Mouse (Mus musculus) bone marrow, adult 2 months (tissue): ENCODE measurements at regions not wholly inside any gene's neighbourhood (a gene's known extent, or its start where the extent isn't known, plus 50 kb on each side); places are given as distances from the start of the nearest gene placed in this dataset.
A peak's percentile ranks its signal among the peaks of the same experiment; 100 is the strongest.

Experiments
- H3K27ac ChIP-seq: fragments of 200-500 bp; 2 replicates; pipeline ENCODE4 v1.5.1; 2012; ENCODE audit warnings: low read depth, mild to moderate bottlenecking, control low read depth, inconsistent platforms, low read length; ENCODE audit not compliant: control insufficient read depth, poor library complexity, insufficient read depth
- H3K4me1 ChIP-seq: fragments of 200-500 bp; 2 replicates; pipeline ENCODE4 v1.6.1; 2011; ENCODE audit warnings: low read length; ENCODE audit not compliant: control insufficient read depth, insufficient read depth
- H3K4me3 ChIP-seq: fragments of 200-500 bp; replicated peaks from 2 replicates; pipeline ENCODE3; 2011; ENCODE audit warnings: mild to moderate bottlenecking, low read depth, low read length, control low read depth; ENCODE audit not compliant: control insufficient read depth
- CTCF ChIP-seq: fragments of 200-500 bp; IDR thresholded peaks from 2 replicates; pipeline ENCODE4 v1.5.1; 2011; ENCODE audit warnings: low read length, control low read depth; ENCODE audit not compliant: control insufficient read depth, insufficient read depth
- POLR2A ChIP-seq: fragments of 200-500 bp; IDR thresholded peaks from 2 replicates; pipeline ENCODE4 v1.6.1; 2011; ENCODE audit warnings: low read depth, mild to moderate bottlenecking, control low read depth, low read length, borderline replicate concordance; ENCODE audit not compliant: control insufficient read depth
- WGBS: fragments of 180-500 bp; shearing (Covaris S2); methylation state at CpG from one replicate; pipeline ENCODE4 v1.1.7; 2018; 5-methylcytosine and 5-hydroxymethylcytosine counted together

- WGBS, result 70% methylated on average over 4 of the region's 4 CpGs
- Histone ChIP-seq H3K4me3 (no peak overlapping the region), H3K4me1 (no peaks in the 10 kb centered on the region), H3K27ac (no peak overlapping the region)
- no peak for TF ChIP-seq CTCF
These were observed 62.8 kb upstream of the Dgkg start for GRCm38 (mm10) chr16:22719791-22720190.

DNA sequence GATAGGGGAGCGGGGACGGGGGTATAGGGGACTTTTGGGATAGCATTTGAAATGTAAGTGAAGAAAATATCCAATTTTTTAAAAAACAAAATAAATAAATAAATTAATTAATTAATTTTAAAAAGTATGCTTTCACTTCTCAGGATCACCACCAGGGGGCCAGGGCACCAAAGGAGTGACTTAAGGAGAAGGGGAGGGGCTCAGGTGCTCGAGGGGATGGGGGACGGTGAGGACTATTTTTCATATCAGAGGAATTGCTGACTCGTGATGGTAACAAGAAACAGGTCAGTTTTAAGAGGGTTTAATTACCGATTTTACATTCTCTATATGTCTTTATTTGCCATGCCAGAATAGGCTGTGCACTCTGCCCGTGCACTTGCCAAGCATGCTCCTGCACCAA lies 62.3 kb upstream of the Dgkg start:
- 49% methylated on average over 7 of the region's 7 CpGs for WGBS
- H3K4me1 ChIP-seq, result no peaks in the 10 kb centered on the region
- H3K4me3 ChIP-seq, result no peak overlapping the region
- TF ChIP-seq CTCF, result peak; percentile 24; the same call in 1 of the 2 replicates
- no peak for TF ChIP-seq POLR2A
- H3K27ac ChIP-seq, result no peak overlapping the region

DNA sequence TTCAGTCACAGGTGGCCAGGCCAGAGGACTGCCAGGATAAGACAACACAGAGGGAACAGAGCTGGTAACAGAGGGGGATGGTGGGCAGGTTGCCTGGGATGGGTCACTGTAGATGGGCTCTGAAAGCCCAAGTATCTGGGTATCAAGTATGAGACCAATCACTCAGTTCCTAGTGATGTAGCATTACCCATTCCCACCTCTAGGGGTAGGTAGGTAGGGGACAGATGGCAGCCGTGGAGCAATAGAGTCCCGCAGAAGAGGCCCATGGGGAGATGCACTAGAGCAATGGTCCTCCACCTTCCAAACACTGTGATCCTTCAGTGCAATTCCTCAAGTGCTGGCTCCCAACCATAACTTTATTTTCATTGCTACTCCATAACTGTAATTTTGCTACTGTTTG lies 60.4 kb upstream of the Dgkg start:
- no peak for TF ChIP-seq CTCF
- no peak for TF ChIP-seq POLR2A
- no peak overlapping the region for H3K27ac ChIP-seq
- no peaks in the 10 kb centered on the region for H3K4me1 ChIP-seq
- WGBS, result 52% methylated on average over 2 of the region's 2 CpGs
- no peak overlapping the region for H3K4me3 ChIP-seq

- Histone ChIP-seq H3K4me1 (no peaks in the 10 kb centered on the region), H3K4me3 (no peak overlapping the region), H3K27ac (no peak overlapping the region)
- TF ChIP-seq CTCF (no peak), POLR2A (no peak)
- WGBS, result 85% methylated on average over 8 of the region's 8 CpGs
These were observed 59.3 kb upstream of the Dgkg start for GRCm38 (mm10) chr16:22716306-22716830.

DNA sequence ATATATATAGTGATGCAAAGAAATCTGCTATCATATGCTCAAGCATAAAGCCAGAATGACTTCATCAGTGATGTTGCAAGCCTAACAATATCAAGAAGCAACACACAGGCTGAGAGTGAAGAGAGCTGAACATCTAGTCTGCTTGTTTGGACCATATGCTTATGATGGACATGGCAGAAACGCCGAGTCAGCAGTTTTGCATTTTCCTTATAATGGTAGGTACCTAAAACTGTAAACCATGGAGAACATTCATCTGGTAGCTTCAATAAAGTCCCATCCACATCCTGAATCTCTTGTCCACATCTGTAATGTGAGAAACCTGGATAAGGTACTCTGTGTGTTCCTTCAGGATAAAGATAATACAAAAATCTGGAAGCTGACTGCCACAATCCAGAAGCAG lies 57.3 kb upstream of the Dgkg start:
- no peaks in the 10 kb centered on the region for H3K4me1 ChIP-seq
- 66% methylated on average over 2 of the region's 2 CpGs for WGBS

DNA sequence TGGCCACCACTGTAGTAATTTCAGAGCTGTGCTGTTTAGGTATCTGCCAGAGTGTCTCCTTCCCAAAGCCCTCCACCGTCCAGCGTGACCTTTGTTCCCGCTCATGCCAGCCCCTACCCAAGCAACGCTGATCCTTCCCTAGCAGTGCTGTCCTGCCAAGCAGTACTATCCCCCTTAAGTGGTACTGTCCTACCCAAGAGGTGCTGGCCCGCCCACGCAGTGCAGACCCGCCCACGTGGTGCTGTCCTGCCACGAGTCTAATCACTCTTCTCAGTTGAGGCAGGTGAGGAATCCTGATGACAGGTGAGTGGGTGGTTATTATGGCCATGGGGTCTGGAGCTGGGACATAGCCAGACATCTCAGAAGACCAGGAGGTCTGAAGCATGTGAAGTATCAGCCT lies 51.7 kb upstream of the Dgkg start:
- TF ChIP-seq CTCF (no peak), POLR2A (no peak)
- no peak overlapping the region for H3K27ac ChIP-seq
- H3K4me1 ChIP-seq, result no peaks in the 10 kb centered on the region
- H3K4me3 ChIP-seq, result no peak overlapping the region
- WGBS, result 78% methylated on average over 9 of the region's 9 CpGs

More for the DNA sequence above, 57.3 kb upstream of the Dgkg start:
- no peak overlapping the region for H3K27ac ChIP-seq
- no peak overlapping the region for H3K4me3 ChIP-seq
- no peak for TF ChIP-seq CTCF
- no peak for TF ChIP-seq POLR2A
